Mouse (Mus musculus) hindbrain, embryonic 12.5 days (tissue): Measurements from ENCODE around the gene Aldoart2. TPM values are rescaled to one million over a fixed set of nuclear protein-coding genes. Genes with fewer than 3 reads are reported as not detected.
"Not testable (repeated sequence)": the region's sequence is repeated elsewhere in the genome, so short reads cannot be mapped to it uniquely, and the experiment has no call there.

Source experiments
- ATAC-seq: fragments of 200-750 bp; cut with Nextera tagmentation; 2 replicates; pipeline ENCODE4 v1.8.0; 2017; ENCODE audit warnings: moderate TSS enrichment; ENCODE audit not compliant: low FRiP score
- H3K27ac ChIP-seq: fragments of 300-500 bp; sonication (generic); 2 replicates; pipeline ENCODE4 v1.5.1; 2016; ENCODE audit warnings: mild to moderate bottlenecking
- H3K27me3 ChIP-seq: fragments of 300-500 bp; sonication (generic); 2 replicates; pipeline ENCODE4 v1.6.1; 2016; ENCODE audit warnings: mild to moderate bottlenecking
- H3K36me3 ChIP-seq: fragments of 300-500 bp; sonication (generic); 2 replicates; pipeline ENCODE4 v1.6.1; 2016; ENCODE audit warnings: mild to moderate bottlenecking
- H3K4me1 ChIP-seq: fragments of 300-500 bp; sonication (generic); 2 replicates; pipeline ENCODE4 v1.6.1; 2016
- H3K4me2 ChIP-seq: fragments of 300-500 bp; sonication (generic); replicated peaks from 2 replicates; pipeline ENCODE4 v1.6.1; 2016; ENCODE audit warnings: mild to moderate bottlenecking
- H3K4me3 ChIP-seq: fragments of 300-500 bp; sonication (generic); 2 replicates; pipeline ENCODE4 v1.5.1; 2016; ENCODE audit warnings: mild to moderate bottlenecking
- H3K9ac ChIP-seq: fragments of 300-500 bp; sonication (generic); 2 replicates; pipeline ENCODE4 v1.6.1; 2016; ENCODE audit warnings: mild to moderate bottlenecking, moderate library complexity
- H3K9me3 ChIP-seq: fragments of 300-500 bp; sonication (generic); replicated peaks from 2 replicates; pipeline ENCODE4 v1.6.1; 2016; ENCODE audit warnings: mild to moderate bottlenecking
- whole genome bisulfite sequencing: fragments of 180-500 bp; shearing (Covaris S2); methylation state at CpG from one replicate; pipeline ENCODE4 v1.1.7; 2016; 5-methylcytosine and 5-hydroxymethylcytosine counted together
- polyA plus RNA-seq: library from polyadenylated mRNA; unstranded; fragments of >200 nt; fragmentation: Nextera tagmentation; extraction: Ambion mirVana; gene quantifications from 2 replicates; pipeline ENCODE4 v1.2.1, GENCODE M21; 2016

The Aldoart2 gene
- not detected in 2 replicates for polyA plus RNA-seq

DNA sequence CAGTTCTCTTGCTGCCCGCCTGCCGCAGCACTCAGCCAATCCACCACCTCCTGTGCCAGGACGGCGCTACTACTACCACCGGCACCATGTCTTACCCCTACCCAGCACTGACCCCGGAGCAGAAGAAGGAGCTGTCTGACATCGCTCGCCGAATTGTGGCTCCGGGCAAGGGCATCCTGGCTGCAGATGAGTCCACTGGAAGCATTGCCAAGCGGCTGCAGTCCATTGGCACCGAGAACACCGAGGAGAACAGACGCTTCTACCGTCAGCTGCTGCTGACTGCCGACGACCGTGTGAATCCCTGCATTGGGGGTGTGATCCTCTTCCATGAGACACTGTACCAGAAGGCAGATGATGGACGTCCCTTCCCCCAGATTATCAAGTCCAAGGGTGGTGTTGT, at the start of gene Aldoart2:
Gene Aldoart2, plus strand, starts transcription at position 34 of the 400 bp plus-strand sequence.
- no peak within 1 kb of the TSS for H3K4me3 ChIP-seq
- H3K36me3 ChIP-seq = no peaks in the 10 kb centered on the region
- H3K9me3 ChIP-seq = no peaks in the 10 kb centered on the region
- no peaks in the 10 kb centered on the region for H3K27me3 ChIP-seq
- no peak for ATAC-seq
- peaks cover 3% of the 10 kb centered on the region; the same call in 1 of the 2 replicates for H3K4me1 ChIP-seq
- WGBS = 96% methylated on average over 19 of the region's 19 CpGs
- H3K4me2 ChIP-seq = no peak within 1 kb of the TSS
- H3K9ac ChIP-seq = no peak within 1 kb of the TSS
- no peak within 1 kb of the TSS for H3K27ac ChIP-seq

DNA sequence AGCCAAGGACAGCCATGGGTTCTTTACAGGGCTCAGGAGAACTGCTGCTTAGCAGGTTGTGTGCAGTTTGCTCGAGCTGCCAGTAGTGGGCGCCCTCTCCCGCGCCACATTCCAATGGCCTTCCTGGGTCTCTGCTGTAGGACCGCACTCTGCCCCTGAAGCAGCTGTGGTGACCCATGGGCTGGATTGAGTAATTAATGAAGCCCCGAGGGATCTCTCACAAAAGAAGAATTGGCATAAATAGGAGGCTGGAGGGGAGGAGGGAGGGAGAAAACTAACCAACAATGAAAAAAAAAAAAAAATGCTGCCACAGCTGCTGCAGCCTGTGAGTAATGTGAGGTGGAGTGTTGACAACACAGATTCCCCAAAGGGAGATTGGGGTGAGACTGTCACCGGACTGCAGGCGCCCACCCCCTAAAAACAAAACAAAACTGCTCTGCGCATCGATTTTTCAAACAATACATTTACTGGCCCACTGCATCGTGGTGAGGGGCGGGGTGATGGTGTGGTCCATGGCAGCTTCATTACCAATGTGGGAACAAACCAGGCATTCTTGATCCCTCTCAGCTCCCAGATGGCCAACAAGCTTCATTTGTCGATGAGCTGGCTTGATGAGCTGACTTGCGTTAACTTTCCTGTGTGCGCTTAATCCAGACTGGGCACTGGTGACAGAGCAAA, 46.8 kb upstream of the Aldoart2 start:
- no peaks in the 10 kb centered on the region for H3K9me3 ChIP-seq
- H3K4me3 ChIP-seq = no peak overlapping the region
- H3K9ac ChIP-seq = no peak overlapping the region
- WGBS = 33% methylated on average over 15 of the region's 15 CpGs
- peak overlapping the region; percentile 17; the same call in 1 of the 2 replicates for H3K4me2 ChIP-seq
- no peaks in the 10 kb centered on the region for H3K36me3 ChIP-seq
- ATAC-seq = peak; percentile 79
- H3K27me3 ChIP-seq = no peaks in the 10 kb centered on the region
- 0 out of 2 replicates have a peak, but pooled peaks cover 2% of the 10 kb centered on the region for H3K4me1 ChIP-seq
- no peak overlapping the region for H3K27ac ChIP-seq

DNA sequence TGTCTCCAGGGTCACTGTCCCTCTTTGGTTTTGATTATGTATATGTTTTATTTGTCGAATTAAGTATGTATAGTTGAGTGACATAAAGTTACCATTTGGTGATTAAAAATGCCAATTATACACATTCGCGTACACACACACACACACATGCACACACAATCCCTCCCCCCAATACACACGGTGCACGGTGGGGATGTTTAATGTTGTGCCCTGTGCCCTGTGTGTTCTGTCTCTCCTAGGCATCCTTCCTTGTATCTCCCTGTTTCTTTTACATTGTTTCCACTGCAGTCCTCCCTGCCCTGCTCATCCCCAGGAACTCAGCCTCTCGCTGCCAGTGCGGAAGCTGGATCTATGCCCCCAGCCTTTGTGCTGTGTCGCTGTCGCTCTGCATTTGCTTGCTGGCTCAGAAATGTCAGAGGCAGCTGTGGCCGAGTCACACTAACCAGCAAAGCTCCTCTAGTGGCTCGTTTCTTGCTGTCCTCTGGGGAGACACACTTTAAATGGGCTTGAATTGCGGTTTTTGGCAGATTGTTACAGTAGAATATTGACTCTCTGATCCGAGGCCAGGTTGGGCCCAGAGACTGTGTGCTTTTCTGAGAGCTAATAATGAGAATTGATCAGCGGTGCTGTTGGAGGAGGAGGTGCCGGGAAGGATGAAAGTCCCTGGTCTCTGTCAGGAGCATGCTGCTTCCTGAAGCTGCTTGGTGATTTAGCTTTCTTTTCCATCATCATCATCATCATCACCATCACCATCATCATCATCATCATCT, 37.9 kb upstream of the Aldoart2 start:
- 54% methylated on average over 15 of the region's 15 CpGs for WGBS
- Histone ChIP-seq H3K4me1 (no peaks in the 10 kb centered on the region), H3K9me3 (no peaks in the 10 kb centered on the region), H3K36me3 (no peaks in the 10 kb centered on the region), H3K4me3 (no peak overlapping the region), H3K9ac (no peak overlapping the region), H3K27me3 (no peaks in the 10 kb centered on the region), H3K27ac (no peak overlapping the region), H3K4me2 (no peak overlapping the region)
- ATAC-seq = peak; percentile 48; the same call in 1 of the 2 replicates

DNA sequence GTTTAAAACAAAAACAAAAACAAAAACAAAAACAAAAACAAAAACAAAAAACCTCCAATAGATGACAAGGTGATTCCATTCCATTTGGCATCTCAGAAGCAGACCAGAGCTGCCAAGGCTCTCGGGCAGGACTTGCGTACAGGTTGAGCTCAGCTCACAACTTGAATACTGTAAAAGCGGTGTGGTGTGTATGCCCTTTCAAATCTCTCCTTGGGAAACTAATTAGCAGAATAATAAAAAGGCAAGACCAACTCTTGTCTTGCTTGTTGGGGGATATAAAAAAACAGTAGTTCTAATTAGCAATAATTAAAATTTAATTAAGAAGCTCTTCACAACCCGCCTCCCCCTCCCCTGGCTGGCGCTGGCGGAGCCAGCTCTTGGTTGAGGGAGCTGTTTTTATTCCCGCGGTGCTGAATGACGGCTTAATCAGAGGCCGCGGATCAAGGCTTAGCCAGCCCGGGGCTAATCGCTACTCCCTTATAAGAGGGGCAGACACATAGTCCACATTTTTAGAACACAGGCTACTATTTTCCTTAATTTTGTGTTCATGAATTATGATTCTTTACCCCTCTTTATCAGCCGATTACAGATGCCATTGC, 28.4 kb upstream of the Aldoart2 start:
- no peak overlapping the region for H3K9ac ChIP-seq
- H3K27ac ChIP-seq = no peak overlapping the region
- no peak overlapping the region for H3K4me3 ChIP-seq
- no peaks in the 10 kb centered on the region for H3K9me3 ChIP-seq
- peaks cover 20% of the 10 kb centered on the region for H3K27me3 ChIP-seq
- peak; percentile 78 for ATAC-seq
- WGBS = 8% methylated on average over 14 of the region's 14 CpGs
- H3K4me1 ChIP-seq = peaks cover 6% of the 10 kb centered on the region; the same call in 1 of the 2 replicates
- peak overlapping the region; percentile 11; the same call in 1 of the 2 replicates for H3K4me2 ChIP-seq
- no peaks in the 10 kb centered on the region for H3K36me3 ChIP-seq

DNA sequence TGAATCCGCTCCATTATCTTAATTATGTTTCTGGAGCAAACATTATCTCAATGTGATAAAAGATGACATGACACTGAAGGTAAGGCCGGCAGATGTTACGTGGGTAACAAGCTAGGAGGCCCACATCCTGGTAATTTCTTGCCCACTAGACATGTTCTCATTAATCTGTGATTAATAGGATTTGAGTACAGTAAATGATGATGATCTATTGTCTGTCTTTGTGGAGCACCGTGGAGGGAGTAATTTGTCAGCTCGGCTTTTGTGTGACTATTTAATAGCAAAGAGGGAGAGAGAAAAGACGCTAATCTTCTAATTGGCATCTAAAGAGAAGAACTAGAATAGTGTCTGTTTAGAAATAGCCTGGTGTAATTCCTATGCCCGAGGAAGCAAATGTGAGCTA, 27.3 kb upstream of the Aldoart2 start:
- ATAC-seq = peak; percentile 24; the same call in 1 of the 2 replicates
- H3K9me3 ChIP-seq = no peaks in the 10 kb centered on the region
- H3K36me3 ChIP-seq = no peaks in the 10 kb centered on the region
- H3K27ac ChIP-seq = no peak overlapping the region
- H3K4me3 ChIP-seq = no peak overlapping the region
- H3K9ac ChIP-seq = no peak overlapping the region
- WGBS = 45% methylated on average over 7 of the region's 7 CpGs
- no peak overlapping the region for H3K4me2 ChIP-seq
- peaks cover 6% of the 10 kb centered on the region; the same call in 1 of the 2 replicates for H3K4me1 ChIP-seq
- peaks cover 20% of the 10 kb centered on the region for H3K27me3 ChIP-seq

DNA sequence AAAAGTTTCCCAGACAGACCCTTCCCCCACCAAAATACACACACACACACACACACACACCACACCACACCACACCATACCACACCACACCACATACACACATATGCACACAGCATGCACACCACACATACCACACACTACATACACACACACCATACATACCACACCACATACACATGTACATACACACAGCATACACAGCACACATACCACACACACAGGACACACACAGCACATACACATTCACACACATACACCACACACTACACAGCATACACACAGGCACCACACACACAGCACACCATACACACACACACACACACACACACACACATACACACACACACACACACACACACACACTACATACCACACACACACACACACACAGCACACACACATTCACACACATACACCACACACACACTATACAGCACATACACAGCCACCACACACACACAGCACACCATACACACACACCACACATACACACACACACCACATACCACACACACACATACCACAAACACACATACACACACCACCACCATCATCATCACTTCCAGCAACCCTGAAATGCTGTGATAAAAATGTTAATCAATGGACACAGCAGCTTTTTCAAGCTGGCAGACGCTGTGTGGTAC, 26.6 kb upstream of the Aldoart2 start:
- 91% methylated on average over 1 of the region's 1 CpGs for WGBS
- Histone ChIP-seq H3K9me3 (no peaks in the 10 kb centered on the region), H3K27ac (0 out of 2 replicates have a peak overlapping the region, but pooled peaks have one; percentile 30), H3K9ac (peak overlapping the region; percentile 1; the same call in 1 of the 2 replicates), H3K27me3 (peaks cover 20% of the 10 kb centered on the region), H3K4me1 (peaks cover 6% of the 10 kb centered on the region; the same call in 1 of the 2 replicates), H3K36me3 (no peaks in the 10 kb centered on the region), H3K4me2 (no peak overlapping the region), H3K4me3 (no peak overlapping the region)
- peak; percentile 84 for ATAC-seq

DNA sequence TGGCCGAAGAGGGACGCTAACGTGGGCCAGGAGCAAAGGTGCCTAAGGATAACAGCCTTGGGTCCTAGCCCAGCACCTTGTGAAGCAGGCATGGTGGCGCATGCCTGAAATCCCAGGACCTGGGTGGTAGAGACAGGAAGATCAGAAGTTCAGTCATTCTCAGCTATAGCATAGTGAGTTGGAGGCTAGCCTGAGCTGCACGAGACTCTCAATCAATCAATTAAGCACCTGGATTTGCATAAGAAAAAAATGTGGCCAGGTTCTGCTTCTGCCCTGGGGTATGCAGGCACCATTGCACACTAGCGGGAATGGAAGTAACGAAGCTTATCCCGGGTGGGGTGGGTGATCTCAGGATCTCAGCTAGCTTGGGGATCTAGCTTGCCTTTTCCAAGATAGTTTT, 25.9 kb upstream of the Aldoart2 start:
- H3K4me2 ChIP-seq = no peak overlapping the region
- 55% methylated on average over 8 of the region's 8 CpGs for WGBS
- ATAC-seq = no peak
- no peak overlapping the region for H3K27ac ChIP-seq
- no peaks in the 10 kb centered on the region; the same call in 1 of the 2 replicates for H3K9me3 ChIP-seq
- no peak overlapping the region for H3K9ac ChIP-seq
- H3K27me3 ChIP-seq = peaks cover 20% of the 10 kb centered on the region
- H3K4me3 ChIP-seq = no peak overlapping the region
- H3K36me3 ChIP-seq = no peaks in the 10 kb centered on the region
- H3K4me1 ChIP-seq = peaks cover 6% of the 10 kb centered on the region; the same call in 1 of the 2 replicates

DNA sequence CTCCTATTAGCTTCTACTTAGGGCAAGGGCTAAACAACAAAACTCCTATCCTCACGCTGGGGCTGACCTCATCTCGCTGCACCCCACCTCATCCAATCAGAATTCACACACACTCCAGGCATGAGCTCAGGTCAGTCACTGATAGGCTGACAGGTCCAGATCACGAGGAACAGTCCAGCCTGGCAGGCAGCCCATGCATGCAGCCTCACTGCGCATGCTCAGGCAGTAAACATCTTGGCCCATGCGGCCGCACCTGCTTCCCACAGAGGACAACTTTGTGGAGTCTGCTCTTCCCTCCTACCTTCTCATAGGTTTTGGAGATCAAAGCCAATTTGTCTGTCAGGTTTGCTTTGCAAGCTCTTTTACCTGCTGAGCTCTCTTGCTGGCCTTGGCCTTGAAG, 10.1 kb upstream of the Aldoart2 start:
- not testable (repeated sequence) for H3K4me2 ChIP-seq, H3K4me3 ChIP-seq, H3K27me3 ChIP-seq, H3K9ac ChIP-seq, ATAC-seq, H3K9me3 ChIP-seq, H3K36me3 ChIP-seq, H3K4me1 ChIP-seq, H3K27ac ChIP-seq
- 80% methylated on average over 6 of the region's 6 CpGs for WGBS

DNA sequence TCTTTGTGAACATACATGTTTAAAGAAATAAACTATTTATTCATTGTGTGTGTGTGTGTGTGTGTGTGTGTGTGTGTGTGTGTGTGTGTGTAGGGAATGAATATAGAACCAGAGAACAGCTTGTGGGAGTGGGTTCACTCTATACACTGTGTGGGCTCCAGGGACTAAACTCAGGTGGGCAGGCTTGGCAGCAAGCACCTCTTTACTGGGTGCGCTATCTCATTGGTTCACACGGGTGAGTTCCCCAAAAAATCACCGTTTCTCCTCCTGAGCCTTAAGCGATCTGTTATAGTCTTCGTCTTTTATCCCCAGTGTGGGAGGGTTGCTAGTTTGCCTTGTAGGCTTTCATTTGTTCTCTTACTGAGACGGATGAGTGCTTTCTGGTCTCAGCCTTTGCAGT, 7.2 kb upstream of the Aldoart2 start:
- Histone ChIP-seq H3K4me3 (no peak overlapping the region), H3K36me3 (no peaks in the 10 kb centered on the region), H3K27ac (no peak overlapping the region), H3K9ac (no peak overlapping the region), H3K4me1 (peaks cover 6% of the 10 kb centered on the region; the same call in 1 of the 2 replicates), H3K27me3 (no peaks in the 10 kb centered on the region), H3K4me2 (no peak overlapping the region), H3K9me3 (no peaks in the 10 kb centered on the region)
- ATAC-seq = no peak
- 74% methylated on average over 6 of the region's 6 CpGs for WGBS

DNA sequence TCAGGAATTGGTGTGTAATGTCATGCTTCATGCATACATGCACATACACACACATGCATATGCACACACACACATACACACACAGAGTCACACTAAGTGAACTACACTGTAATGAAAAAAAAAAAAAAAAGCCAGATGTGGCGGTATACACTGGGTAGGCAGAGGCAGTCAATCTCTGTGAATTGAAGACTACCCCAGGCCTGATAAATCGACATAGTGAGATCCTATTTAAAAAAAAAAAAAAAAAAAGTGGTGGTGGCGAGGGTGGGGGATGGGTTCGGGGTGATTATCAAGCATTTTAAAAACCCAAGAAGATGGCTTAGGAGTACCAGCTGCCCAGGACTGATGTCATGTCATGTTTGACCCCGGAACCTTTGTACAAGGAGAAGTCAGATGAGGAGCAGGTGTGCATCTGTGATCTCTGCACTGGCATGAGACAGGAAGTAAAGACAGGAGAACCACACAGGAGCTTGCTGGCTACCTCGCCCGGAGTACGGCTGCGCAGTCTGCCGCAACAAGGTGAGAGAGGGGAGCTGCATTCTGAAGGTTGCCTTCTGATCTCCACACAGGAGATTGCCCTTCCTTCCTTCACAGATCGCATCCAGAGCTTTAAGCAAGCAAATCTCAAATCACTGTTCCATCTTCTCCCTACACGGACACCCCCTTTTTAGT, 5.7 kb upstream of the Aldoart2 start:
- WGBS = 87% methylated on average over 12 of the region's 12 CpGs
- no peak for ATAC-seq

DNA sequence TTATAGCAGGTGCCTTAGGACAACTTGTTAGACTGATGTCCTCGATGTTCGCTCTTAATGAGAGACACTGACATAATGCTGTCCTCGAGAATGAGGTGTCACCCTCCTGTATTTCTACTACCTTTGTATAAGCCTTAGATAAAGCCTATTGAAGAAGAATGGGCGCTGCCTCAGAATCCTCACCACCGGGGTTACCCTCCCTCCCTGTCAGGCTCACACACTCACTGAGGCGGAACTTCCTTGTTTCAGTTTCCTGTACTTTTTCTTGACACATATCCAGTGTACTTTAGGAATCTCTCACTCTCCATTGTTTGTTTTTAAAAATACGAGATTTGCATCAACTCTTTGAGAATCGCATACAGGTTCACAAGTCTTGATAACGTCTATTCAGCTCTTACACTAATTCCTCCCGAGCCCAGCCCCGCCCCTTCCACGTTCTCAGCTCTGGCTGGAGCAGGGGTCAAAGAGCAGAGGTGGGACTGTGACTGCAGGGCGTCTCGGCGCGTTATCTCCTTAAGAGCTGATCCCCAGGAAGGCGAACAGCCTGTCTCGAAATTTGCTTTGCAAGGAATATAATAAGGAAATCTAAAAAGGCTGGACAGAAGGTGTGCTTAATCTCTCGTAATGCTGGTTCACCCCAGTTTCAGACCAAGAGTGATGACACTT, 4.9 kb upstream of the Aldoart2 start:
- Histone ChIP-seq H3K36me3 (no peaks in the 10 kb centered on the region), H3K4me1 (peaks cover 6% of the 10 kb centered on the region; the same call in 1 of the 2 replicates), H3K9me3 (no peaks in the 10 kb centered on the region), H3K27me3 (no peaks in the 10 kb centered on the region), H3K9ac (no peak overlapping the region), H3K4me2 (peak overlapping the region; percentile 51), H3K4me3 (0 out of 2 replicates have a peak overlapping the region, but pooled peaks have one; percentile 19), H3K27ac (no peak overlapping the region)
- no peak for ATAC-seq
- WGBS = 13% methylated on average over 19 of the region's 19 CpGs

More for the DNA sequence above, 5.7 kb upstream of the Aldoart2 start:
- Histone ChIP-seq H3K27ac (no peak overlapping the region), H3K27me3 (no peaks in the 10 kb centered on the region), H3K9me3 (no peaks in the 10 kb centered on the region), H3K36me3 (no peaks in the 10 kb centered on the region), H3K4me3 (no peak overlapping the region), H3K4me2 (no peak overlapping the region), H3K9ac (no peak overlapping the region), H3K4me1 (peaks cover 6% of the 10 kb centered on the region; the same call in 1 of the 2 replicates)
